Mouse (Mus musculus) thymus, postnatal 25 days (tissue): Measurements from ENCODE around the gene Lyve1.
"Not testable (repeated sequence)": the region's sequence is repeated elsewhere in the genome, so short reads cannot be mapped to it uniquely, and the experiment has no call there.

Experiments used
- DNase-seq: peaks from one replicate; pipeline ENCODE4 v3.0.0; 2022

Lyve1 gene

DNA sequence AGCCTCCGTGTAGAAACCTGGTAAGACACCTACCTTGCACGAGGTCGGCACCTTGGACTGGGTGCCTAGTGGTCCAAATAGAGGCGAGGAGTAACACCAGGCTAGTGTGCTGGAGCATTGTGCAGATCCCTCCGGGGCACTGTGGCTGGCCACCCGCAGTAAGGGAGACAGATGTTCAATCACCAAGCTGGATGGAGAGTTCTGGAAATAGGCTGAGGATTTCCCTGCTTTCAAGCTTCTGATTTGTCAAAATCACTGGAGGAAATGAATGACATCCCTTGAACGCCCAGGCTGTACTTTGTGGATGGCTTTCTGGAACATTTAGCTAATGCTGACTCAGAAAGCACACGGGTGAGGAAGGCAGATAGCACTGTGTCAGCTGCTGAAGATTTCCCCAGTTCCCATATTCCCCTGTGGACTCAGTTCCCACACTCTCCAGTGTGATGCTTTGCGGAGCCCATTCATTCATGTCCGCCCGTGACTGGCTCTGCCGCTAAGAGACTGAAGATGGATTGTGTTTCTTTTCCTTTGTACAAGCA, at the start of gene Lyve1:
TSS of gene Lyve1 (minus strand) at position 489 of the 539 bp plus-strand sequence.
- DNase-seq: no peak

DNA sequence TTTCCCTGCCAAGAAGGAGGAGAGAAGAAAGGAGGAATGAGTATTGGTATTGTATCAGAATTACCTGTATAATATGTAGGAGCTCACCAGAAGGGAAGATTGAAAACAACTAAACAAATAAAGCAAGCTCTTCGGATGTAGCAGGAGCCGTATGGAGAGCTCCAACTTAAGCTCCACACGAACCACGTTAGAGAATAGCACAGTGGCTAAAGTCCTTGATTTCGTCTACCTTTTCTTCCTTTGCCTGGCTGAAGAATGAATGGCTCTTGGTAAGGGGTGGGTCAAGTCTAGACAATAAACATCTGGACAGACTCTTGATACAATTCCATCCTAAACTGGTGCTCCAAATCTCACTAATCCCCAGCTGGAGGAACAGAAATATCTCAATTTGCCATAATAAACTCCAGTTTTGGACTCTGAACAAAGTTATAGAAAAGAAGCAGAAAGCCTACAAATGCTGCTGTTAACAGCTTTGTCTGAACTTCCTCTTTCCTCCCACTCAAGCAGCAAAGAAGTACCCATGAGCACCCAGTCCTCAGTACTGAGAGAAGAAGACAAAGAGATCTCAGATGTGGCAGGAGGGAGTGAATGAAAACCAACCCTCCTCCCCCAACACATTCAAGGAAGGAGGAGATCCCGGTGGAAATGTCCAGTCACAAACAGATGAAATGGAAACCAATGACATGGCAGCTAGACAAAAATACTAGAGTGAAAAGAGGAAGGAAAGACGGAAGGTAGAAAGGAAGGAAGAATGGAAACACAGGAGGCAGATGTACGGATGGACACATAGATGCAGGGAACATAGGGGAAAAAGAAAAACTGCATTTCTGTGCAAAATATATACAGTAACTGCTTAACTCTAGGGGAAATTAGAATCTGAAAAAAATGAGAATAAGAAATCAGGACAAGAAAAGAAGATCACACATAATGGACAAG, 45.4 kb upstream of the Lyve1 start:
- DNase-seq: no peak

DNA sequence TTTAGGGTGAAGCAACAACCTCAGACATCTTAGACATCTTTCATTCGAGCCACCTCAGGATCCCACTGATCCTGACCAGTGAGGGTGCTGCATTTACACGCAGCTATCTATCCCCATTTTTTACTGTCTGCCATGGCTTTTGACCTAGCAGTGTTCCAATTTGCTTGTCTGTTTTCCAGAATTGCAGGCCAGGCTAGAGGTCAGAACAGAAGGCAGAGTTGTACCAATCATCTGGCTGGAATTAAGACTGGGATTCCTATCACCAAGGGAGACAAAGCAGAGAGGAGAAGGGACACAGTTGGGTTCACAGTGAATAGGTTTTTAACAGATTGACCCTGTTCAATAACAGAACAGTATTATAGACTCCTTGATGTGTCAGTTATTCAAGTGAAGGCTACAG, 43.5 kb upstream of the Lyve1 start:
- DNase-seq: no peak

DNA sequence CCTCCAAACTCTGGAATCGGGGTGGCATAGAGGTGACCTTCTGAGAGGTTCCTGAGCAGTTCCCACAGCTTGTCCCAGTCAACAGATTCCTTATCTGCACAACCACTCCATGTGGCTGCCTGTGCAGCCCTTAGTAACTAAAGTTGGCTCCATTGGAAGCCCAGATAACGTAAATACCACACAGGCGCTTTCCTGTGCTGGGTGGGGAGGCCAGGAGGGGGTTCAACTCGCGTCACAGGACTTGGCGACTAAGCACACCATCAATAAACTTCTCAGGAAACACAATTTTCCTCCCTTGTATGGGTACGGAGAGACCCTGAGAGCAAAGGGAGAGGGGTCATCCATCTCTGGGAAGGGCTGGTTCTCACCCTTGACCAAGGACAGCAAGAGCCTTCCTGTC, 40.2 kb upstream of the Lyve1 start:
- no peak for DNase-seq

DNA sequence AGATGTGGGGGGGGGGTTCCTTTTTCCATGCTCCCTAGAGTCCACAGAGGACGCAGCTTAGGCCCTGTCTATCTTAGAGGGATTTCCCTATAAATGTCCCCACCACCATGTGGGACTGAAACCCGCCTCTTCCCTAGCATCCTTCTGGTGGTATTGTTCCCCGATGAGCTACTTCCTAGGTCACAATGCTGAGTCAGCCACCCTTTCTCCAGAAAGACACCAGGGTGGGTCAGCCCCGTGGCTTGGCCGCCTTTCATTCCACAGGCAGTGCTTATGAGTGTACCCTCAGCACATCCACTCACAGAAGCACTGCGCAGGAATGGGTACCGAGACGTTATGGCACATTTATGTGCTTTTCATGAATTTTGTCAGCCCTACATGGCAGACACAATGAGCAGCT, 34.2 kb upstream of the Lyve1 start:
- DNase-seq: no peak

DNA sequence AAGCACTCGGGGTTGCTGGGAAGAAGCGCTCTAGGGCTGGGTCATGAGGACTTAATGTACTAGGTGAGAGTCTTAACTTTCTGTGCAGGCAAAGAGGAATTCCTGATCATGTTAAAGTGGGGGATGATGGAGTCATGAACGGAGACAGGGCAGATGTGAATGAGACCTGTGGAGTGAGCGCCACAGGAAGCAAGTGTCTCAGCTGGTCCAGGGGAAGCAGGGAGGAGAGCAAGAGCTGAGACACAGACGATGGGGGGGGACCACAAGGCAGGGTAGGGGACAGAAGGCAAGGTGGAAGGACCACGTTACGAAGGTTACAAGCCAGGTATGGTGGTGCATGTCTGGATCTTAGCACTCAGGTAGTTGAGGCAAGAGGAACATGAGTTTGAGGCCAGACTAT, 33.4 kb upstream of the Lyve1 start:
- no peak for DNase-seq

DNA sequence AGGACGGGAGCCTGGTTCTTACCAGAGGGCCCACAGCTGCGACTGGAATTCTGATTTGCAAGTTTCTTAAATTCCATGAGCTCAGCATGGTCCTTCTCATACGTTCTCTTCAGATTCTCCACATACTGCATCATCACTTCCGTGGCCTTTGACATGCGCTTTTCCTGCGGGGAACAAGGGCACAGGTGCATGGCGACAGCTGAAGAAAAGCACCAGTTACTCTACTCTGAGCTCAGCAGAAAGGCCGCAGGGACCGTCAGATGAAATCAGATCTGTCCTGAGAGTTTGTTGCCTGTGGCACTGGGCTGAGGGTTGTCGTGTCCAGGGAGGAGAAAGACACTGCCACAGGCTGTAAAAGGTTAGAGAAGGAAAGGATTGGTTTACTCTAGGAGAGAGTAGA, 32.7 kb upstream of the Lyve1 start:
- DNase-seq: not testable (repeated sequence)

DNA sequence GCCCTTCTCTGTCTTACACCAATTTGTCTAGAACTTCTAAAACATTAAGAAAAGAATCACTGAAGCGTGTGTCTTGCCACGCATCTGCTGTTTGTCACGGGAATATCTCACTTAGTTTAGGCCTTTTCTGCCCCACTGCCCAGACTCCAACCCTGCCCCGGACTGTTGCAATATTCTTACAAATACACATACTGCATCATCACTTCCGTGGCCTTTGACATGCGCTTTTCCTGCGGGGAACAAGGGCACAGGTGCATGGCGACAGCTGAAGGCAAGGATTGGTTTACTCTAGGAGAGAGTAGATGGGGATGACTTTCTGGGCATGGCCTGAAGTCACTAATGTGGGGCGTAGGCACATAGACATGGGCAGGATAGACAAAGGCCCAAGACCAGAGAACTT, 31.6 kb upstream of the Lyve1 start:
- no peak for DNase-seq

DNA sequence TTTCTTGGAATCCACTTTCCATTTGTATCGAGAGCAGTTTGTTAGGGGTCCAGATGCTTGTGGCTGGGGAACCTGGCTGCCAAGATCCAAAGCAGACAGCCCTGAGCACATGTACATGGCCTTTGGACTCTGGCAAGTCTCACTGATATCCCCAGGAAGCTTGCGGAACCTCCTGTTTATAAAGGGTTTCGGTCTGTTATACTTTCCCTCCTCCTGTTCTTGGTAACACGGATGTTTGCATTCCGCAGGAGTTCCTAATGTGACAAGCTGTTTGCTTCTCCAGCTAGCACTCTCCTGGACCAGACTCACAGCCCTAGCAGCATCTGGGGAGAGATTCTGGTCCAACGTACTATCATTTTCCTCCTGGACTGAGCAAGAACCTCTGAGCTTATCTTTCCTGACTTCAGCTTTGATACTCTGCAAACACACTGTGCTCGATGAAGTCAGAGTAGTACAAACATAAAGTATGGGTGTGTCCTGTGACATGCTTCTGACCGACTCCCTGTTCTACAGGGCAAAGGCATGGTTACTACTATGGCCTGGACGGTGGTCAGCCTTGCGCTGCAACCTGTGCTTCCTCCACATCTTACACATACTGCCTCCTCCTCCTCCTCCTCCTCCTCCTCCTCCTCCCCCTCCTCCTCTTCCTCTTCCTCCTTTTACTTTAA, 31.0 kb upstream of the Lyve1 start:
- no peak for DNase-seq

DNA sequence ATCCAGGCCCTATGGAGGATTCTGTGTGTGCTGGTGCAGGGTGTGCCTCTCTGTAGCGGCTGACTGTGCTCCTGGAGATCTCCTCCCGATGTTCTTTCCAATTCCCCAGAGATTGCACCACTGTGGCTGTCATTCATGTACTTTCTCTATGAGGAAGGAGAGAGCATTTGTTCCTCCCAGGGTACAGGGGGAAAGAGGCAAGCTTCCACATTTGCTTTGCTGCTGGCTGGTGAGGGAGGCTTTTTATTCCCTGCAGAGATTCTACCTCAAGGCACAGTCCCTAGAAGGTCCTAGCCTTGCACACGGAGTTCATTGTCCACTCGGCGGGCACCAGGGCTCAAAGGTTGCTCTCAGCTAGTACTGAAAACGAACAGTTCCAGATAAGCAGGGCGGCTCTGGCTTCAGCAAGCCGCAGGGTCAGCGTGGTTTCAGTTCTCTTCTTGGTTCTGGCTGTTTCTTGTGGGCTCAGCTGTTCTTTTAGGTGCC, 28.5 kb upstream of the Lyve1 start:
- no peak for DNase-seq

DNA sequence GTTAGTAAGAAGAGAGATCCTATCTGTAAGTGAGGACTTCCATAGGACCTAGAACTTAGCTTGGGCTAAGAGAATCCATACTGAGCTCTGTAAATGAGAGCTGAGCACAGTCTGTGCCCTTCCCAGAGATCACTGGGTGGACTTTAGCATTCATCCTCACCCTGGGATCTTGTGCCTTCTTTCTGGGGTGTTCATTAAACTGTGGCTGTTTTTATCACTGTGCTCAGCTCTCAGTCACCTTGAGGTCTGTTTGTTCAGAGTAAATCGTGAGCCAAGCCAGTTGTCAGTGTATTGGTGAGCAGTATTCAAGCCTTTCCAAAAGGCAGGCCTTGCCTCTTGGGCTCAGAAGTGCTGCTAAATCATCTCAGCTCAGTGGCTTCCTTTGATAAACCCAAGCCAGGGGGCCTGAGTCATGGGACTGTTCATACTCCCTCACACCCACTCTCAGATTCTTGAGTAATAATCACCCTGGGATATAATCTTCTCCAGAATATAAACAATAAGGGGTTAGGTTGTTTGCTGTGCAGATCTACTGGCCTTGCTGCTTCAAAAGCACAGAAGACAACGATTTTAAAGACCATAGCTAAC, 18.8 kb upstream of the Lyve1 start:
- DNase-seq: no peak

DNA sequence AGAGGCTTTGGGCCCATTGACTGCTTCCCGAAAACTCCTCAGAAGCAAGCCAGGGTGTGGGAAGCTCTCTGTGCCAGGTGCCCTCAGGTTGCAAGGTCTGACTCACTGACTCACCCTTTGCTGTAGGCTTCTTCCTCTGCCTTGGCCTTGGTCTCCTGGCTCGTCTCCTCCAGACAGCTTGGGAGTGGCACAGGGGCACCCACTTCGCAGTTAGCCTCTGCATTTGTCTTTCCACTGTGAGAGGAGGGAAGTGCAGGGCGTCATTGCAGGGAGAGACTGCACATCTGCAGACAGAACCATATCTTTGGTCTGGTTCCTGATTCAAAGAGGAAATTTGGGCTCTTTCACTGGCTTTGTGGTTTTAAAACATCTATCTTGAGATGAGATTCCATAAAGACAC, 15.0 kb upstream of the Lyve1 start:
- DNase-seq: no peak

DNA sequence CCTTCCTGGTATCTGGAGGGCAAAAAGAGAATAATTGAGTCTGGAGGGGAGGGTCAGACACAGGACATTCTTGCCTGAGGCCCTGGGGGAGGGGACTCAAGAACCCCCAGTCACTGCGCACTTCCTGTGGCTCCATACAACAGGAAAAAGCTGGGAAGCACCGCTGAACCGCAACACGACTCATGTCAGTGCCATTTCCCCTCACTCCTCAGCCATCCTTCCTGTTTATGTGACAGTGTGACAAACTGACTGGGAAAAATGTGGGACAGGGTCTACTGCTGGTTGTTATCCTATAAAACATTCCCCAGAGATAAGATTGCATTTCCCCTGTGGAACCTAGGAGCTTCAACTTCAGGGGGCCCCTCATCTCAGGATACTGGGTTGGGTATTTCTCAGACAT, 13.9 kb upstream of the Lyve1 start:
- DNase-seq: no peak

DNA sequence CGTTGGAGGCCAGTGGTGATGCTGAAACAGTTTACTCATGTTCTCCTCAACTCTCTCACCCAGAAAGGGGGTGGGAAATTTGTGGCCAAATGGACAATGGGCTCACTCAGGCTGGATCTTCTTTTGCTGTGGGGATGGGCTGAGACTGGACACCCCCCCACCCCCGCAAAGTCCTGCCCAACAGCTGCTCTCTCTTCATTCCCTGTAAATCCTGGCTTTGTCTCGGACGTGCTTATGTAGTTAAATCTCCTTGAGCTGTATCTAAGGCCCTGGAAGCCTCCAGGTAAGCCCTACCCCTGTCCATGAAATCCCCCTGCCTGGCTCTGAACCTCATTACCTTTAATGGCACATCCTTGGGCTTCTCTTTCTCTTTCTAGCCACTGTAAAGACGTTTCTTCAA, 5.8 kb upstream of the Lyve1 start:
- no peak for DNase-seq

DNA sequence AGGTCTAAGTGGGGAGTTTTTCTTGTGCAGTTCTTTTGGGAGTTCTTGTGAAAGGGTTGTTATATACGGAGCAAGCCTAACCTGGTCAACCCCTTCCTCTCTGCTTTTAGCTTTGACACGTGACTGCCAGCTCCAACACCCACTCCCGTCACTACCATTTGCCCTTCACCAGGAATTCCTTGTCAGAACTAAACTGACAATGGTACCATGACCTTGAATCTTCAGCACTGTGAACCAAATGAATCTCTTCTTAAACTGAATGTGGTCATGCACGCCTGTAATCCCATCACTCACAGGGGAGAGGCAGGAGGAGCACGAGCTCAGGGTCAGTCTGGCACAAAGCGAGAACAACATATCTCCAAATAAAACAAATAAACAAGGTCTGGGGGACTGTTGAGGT, 4.1 kb upstream of the Lyve1 start:
- no peak for DNase-seq

DNA sequence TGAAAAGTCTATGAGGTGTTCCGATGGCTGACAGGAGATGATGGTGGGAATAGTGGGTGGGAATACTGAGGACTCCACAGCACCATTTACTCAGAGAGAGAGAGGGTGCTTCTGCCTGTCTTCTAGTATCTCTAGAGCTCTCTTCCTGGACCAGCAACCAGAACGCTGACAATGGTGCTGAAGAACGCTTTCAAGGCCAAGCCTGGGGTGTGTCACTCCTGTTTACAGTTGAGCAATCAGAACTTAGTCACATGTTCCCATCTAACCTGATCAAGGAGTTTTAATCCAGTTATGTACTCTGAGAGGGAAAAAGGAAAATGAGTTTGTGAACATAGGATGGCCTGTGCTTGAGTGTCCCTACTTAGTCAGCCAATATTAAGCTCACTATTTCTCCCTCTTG, 3.0 kb upstream of the Lyve1 start:
- no peak for DNase-seq

DNA sequence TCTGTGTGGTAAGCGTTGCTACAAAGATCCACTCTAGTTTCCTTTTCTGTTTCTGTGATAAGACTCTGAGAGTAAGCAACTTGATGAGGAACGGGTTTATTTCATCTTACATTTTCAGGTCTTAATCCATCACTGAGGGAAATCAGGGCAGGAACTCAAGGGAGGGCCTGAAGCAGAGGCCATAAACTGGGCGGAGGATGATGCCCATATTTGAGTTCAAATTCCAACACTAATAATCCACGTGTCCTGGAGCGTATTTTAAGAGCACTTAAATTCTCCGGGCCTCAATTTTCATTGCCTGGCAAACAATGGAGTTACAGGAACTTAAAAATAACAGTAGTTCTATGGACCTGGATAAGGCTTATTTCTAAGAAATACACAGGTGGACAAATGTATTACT, 2.5 kb upstream of the Lyve1 start:
- DNase-seq: no peak

DNA sequence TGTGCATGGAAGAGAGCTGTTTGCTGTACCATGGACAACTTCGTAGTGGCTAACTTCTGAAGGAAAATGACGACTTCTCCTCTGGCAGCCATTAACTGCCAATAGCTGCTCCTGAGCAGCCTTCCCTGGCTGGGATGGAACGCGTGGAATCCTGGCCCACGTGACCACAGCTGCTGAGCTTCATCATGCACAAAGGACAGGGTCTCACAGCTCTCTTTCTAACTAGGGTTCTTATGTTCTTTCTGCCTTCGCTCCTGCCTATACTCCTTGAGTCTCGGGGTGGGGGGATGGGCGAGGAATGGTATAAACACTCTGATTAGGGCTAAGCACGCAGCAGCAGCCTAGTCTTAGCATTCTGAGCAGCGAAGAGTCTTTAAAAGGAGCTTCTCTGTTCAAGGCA, 2.0 kb upstream of the Lyve1 start:
- DNase-seq: no peak

DNA sequence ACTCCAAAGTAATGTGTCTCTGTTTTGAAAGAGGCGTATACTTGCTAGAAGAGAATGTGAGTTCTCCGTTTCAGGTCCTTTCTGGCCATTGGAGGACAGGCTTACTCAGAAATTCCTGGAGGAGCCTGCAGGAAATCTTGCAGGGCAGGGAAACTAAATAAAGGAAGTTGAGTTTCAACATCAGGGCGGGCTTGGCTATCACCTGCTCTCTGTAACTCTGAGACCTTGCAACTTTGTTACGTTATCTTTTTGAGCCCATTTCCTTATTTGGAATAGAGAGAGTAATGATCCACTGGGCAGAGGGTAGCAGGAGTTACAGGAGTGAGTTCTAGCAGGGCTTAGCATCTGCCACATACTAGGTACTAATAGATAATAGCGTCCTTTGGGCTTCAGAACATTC, 2.9 kb downstream of the Lyve1 start:
- no peak for DNase-seq

DNA sequence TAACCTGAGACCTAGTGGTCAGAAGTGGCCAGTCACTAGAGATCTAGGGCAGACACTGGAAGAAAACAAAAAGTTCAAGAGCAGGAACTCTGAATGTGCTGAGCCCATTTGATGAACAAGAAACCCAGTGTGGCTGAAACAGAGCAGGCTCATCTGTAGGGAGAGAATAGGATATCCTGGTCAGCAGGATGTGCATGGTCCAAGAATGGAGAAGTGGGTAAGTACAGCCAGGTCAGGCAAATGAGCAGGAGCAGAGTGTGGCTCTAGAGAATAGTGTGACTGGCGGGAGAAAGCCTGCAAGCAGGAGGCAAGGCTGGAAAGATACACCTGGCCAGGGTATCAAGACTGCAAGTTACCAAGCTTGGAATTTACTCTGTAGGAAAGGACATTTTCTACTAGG, 7.4 kb downstream of the Lyve1 start:
- no peak for DNase-seq

DNA sequence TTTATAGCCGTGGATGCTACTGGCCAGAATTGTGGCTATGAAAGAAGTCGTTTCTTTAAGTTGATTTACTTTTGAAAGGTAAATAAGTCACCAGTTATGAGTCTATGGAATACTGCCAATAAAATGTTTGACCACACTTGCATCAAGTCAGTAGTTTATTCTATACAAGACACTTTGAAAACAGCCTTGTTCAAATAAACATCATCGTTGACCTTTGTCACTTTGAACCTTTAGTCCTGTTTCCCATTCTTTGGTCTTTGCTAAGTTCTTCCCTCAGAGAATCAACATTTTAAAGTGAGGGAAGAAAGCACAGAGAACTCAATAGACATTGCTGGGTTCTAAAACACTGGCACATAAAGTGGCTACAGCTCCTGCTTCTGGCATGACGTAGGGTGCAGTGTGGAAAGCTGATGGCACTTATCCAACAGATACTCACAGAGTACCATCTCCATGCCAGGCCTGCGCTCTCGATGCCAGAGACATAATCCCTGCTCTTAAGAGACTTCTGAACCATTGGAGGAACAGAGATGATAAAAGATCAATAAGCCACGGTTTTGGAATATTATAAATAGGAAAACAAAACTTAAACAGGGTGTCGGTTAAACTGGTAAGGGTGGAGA, 8.0 kb downstream of the Lyve1 start:
- DNase-seq: no peak

DNA sequence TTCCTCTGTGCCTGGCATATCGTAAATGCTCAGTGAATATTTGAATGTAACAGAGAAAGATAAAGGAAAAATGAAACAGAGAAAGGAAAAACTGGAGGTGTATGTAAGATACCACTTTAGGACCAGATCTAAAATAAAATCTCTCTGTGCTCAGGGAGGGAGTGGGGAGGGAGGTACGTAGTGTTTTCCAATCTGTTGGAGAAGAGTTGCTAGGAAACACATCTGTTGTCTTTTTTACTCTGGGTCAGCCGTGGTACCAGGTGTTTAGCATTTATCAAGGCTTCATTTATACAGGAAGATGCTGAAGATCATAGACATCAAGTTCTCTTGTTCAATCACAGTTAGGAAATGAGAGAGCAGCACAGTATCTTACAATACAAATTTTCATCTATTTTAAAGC, 8.5 kb downstream of the Lyve1 start:
- DNase-seq: no peak

DNA sequence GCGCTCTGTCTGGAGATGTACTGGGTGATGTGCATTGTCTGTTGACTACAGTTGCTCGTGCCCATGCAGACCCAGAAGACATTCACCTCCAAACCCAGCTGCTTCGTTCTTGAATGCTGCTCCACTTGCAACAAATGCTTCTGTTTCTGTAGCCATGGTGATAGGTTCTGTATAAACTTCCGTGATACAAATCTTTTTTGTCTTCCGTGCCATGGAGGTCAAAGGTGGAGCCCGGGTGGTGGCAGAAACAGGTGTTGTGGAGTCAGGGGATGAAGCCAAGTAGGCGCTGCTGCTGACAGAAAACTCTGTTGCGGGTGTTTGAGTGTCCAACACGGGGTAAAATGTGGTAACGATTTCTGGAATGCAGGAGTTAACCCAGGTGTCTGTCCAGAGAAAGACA, 9.4 kb downstream of the Lyve1 start:
- DNase-seq: no peak
